Mouse (Mus musculus): ENCODE data around the gene Wdr48. TPM values are rescaled to one million over a fixed set of nuclear protein-coding genes. Genes with fewer than 3 reads are reported as not detected.

The Wdr48 gene
- polyA plus RNA-seq, 1 experiment from 2014 or later, result 59.2 TPM

- peak; percentile 63; the same call in 1 of the 2 replicates for ATAC-seq
- Histone ChIP-seq H3K4me1 (ENCODE audit: control insufficient read depth, insufficient read depth, low read depth, low read length) (peaks cover 3% of the 10 kb centered on the region; the same call in 1 of the 2 replicates), H3K27ac (ENCODE audit: low read depth, low read length) (0 out of 2 replicates have a peak overlapping the region, but pooled peaks have one; percentile 37), H3K36me3 (ENCODE audit: control insufficient read depth, insufficient read depth, low read length) (no peaks in the 10 kb centered on the region), H3K9ac (ENCODE audit: low read depth, low read length) (no peak overlapping the region), H3K4me3 (ENCODE audit: low read length) (no peak overlapping the region), H3K9me3 (ENCODE audit: control insufficient read depth, low read length) (no peaks in the 10 kb centered on the region), H3K4me2 (ENCODE audit: low read length) (no peak overlapping the region), H3K27me3 (replicated peaks; ENCODE audit: control insufficient read depth, insufficient read depth, low read length) (peaks cover 6% of the 10 kb centered on the region)
- WGBS, result 29% methylated on average over 2 of the region's 2 CpGs
Observed at GRCm38 (mm10) chr9:119888843-119889246, 5.8 kb upstream of the Wdr48 start.

GRCm38 (mm10) chr9:119889446-119889845, 5.2 kb upstream of the Wdr48 start:
- Histone ChIP-seq H3K27ac (ENCODE audit: low read depth, low read length) (no peak overlapping the region), H3K9me3 (ENCODE audit: control insufficient read depth, low read length) (no peaks in the 10 kb centered on the region), H3K4me1 (ENCODE audit: control insufficient read depth, insufficient read depth, low read depth, low read length) (peaks cover 3% of the 10 kb centered on the region; the same call in 1 of the 2 replicates), H3K9ac (ENCODE audit: low read depth, low read length) (no peak overlapping the region), H3K4me3 (ENCODE audit: low read length) (no peak overlapping the region), H3K4me2 (ENCODE audit: low read length) (no peak overlapping the region), H3K27me3 (replicated peaks; ENCODE audit: control insufficient read depth, insufficient read depth, low read length) (peaks cover 6% of the 10 kb centered on the region), H3K36me3 (ENCODE audit: control insufficient read depth, insufficient read depth, low read length) (no peaks in the 10 kb centered on the region)
- ATAC-seq, result no peak
- 79% methylated on average over 9 of the region's 9 CpGs for WGBS

- Histone ChIP-seq H3K4me2 (ENCODE audit: low read length) (no peak overlapping the region), H3K27ac (ENCODE audit: low read depth, low read length) (no peak overlapping the region), H3K9ac (ENCODE audit: low read depth, low read length) (no peak overlapping the region), H3K36me3 (ENCODE audit: control insufficient read depth, insufficient read depth, low read length) (no peaks in the 10 kb centered on the region), H3K9me3 (ENCODE audit: control insufficient read depth, low read length) (no peaks in the 10 kb centered on the region), H3K4me1 (ENCODE audit: control insufficient read depth, insufficient read depth, low read depth, low read length) (peaks cover 6% of the 10 kb centered on the region), H3K4me3 (ENCODE audit: low read length) (no peak overlapping the region), H3K27me3 (replicated peaks; ENCODE audit: control insufficient read depth, insufficient read depth, low read length) (peaks cover 6% of the 10 kb centered on the region)
- ATAC-seq, result no peak
- 40% methylated on average over 2 of the region's 2 CpGs for WGBS
Observed at GRCm38 (mm10) chr9:119890692-119891091, 4.0 kb upstream of the Wdr48 start.

DNA sequence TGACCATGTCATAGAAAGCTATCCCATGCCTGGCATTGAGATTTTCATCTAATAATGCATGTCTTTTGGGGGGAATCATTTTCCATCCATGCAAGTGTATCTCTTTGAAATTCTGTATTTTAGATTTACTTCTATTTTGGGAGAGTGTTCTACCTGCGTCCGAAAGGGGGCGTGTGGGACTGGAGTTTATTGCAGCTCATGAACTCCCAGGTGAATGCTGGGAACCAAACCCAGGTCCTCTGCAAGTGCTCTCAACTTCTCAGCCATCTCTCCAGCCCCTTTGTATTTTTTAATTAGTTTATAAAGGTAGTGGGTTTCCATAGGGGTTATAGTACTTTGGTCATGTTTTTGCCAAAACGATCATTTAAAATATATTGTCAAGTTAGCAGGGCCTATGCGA, 797 bp upstream of the Wdr48 start:
- no peak overlapping the region for H3K9ac ChIP-seq (ENCODE audit: low read depth, low read length)
- peaks cover 12% of the 10 kb centered on the region for H3K4me1 ChIP-seq (ENCODE audit: control insufficient read depth, insufficient read depth, low read depth, low read length)
- no peak overlapping the region for H3K4me3 ChIP-seq (ENCODE audit: low read length)
- H3K27ac ChIP-seq (ENCODE audit: low read depth, low read length), result no peak overlapping the region
- 90% methylated on average over 5 of the region's 5 CpGs for WGBS
- peaks cover 6% of the 10 kb centered on the region for H3K27me3 ChIP-seq (replicated peaks; ENCODE audit: control insufficient read depth, insufficient read depth, low read length)
- no peak overlapping the region for H3K4me2 ChIP-seq (ENCODE audit: low read length)
- H3K36me3 ChIP-seq (ENCODE audit: control insufficient read depth, insufficient read depth, low read length), result no peaks in the 10 kb centered on the region
- no peaks in the 10 kb centered on the region for H3K9me3 ChIP-seq (ENCODE audit: control insufficient read depth, low read length)
- no peak for ATAC-seq

GRCm38 (mm10) chr9:119895040-119895721, 503 bp downstream of the Wdr48 start:
- H3K4me3 ChIP-seq (ENCODE audit: low read length), result peak overlapping the region; percentile 87
- peaks cover 6% of the 10 kb centered on the region; the same call in 1 of the 2 replicates for H3K27me3 ChIP-seq (replicated peaks; ENCODE audit: control insufficient read depth, insufficient read depth, low read length)
- peak; percentile 83 for ATAC-seq
- peak overlapping the region; percentile 82 for H3K27ac ChIP-seq (ENCODE audit: low read depth, low read length)
- 1% methylated on average over 40 of the region's 71 CpGs for WGBS
- peak overlapping the region; percentile 94 for H3K4me2 ChIP-seq (ENCODE audit: low read length)
- peaks cover 12% of the 10 kb centered on the region for H3K4me1 ChIP-seq (ENCODE audit: control insufficient read depth, insufficient read depth, low read depth, low read length)
- H3K9me3 ChIP-seq (ENCODE audit: control insufficient read depth, low read length), result no peaks in the 10 kb centered on the region
- no peaks in the 10 kb centered on the region for H3K36me3 ChIP-seq (ENCODE audit: control insufficient read depth, insufficient read depth, low read length)
- peak overlapping the region; percentile 85 for H3K9ac ChIP-seq (ENCODE audit: low read depth, low read length)

- H3K36me3 ChIP-seq (ENCODE audit: control insufficient read depth, insufficient read depth, low read length), result peaks cover 9% of the 10 kb centered on the region; the same call in 1 of the 2 replicates
- H3K4me2 ChIP-seq (ENCODE audit: low read length), result no peak overlapping the region
- peaks cover 12% of the 10 kb centered on the region for H3K4me1 ChIP-seq (ENCODE audit: control insufficient read depth, insufficient read depth, low read depth, low read length)
- no peaks in the 10 kb centered on the region for H3K27me3 ChIP-seq (replicated peaks; ENCODE audit: control insufficient read depth, insufficient read depth, low read length)
- no peak for ATAC-seq
- H3K27ac ChIP-seq (ENCODE audit: low read depth, low read length), result no peak overlapping the region
- WGBS, result 94% methylated on average over 2 of the region's 2 CpGs
- no peak overlapping the region for H3K4me3 ChIP-seq (ENCODE audit: low read length)
- no peak overlapping the region for H3K9ac ChIP-seq (ENCODE audit: low read depth, low read length)
- H3K9me3 ChIP-seq (ENCODE audit: control insufficient read depth, low read length), result no peaks in the 10 kb centered on the region
Observed at GRCm38 (mm10) chr9:119899446-119899845, 4.8 kb downstream of the Wdr48 start.

GRCm38 (mm10) chr9:119902410-119903151, 7.9 kb downstream of the Wdr48 start:
- no peak for ATAC-seq
- Histone ChIP-seq H3K36me3 (ENCODE audit: control insufficient read depth, insufficient read depth, low read length) (peaks cover 32% of the 10 kb centered on the region), H3K4me3 (ENCODE audit: low read length) (no peak overlapping the region), H3K27ac (ENCODE audit: low read depth, low read length) (no peak overlapping the region), H3K4me1 (ENCODE audit: control insufficient read depth, insufficient read depth, low read depth, low read length) (no peaks in the 10 kb centered on the region), H3K27me3 (replicated peaks; ENCODE audit: control insufficient read depth, insufficient read depth, low read length) (no peaks in the 10 kb centered on the region), H3K9me3 (ENCODE audit: control insufficient read depth, low read length) (no peaks in the 10 kb centered on the region), H3K9ac (ENCODE audit: low read depth, low read length) (no peak overlapping the region), H3K4me2 (ENCODE audit: low read length) (no peak overlapping the region)
- 87% methylated on average over 12 of the region's 12 CpGs for WGBS

DNA sequence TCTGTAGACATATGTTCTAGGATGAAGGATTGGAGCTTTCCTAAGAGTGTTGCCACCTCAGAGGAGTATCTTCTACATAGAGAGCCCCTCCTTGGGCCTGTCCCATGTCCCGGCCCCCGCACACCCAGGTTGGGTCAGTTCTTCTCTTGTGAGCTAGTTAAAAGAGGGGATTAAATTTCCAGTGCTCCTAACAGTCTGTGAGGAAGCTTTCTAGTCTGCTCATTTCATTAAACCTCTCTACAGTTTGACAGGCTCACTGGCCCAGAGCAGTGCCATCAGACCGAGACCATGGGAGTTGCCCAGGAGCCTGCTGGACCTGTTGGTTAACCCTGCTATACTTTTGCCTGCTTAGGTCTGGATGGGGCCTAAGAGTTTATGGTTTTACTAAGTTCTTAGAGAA, 14.0 kb downstream of the Wdr48 start:
- Histone ChIP-seq H3K4me2 (ENCODE audit: low read length) (no peak overlapping the region), H3K36me3 (ENCODE audit: control insufficient read depth, insufficient read depth, low read length) (peaks cover 65% of the 10 kb centered on the region), H3K4me3 (ENCODE audit: low read length) (no peak overlapping the region), H3K9me3 (ENCODE audit: control insufficient read depth, low read length) (no peaks in the 10 kb centered on the region), H3K27me3 (replicated peaks; ENCODE audit: control insufficient read depth, insufficient read depth, low read length) (no peaks in the 10 kb centered on the region), H3K4me1 (ENCODE audit: control insufficient read depth, insufficient read depth, low read depth, low read length) (no peaks in the 10 kb centered on the region), H3K9ac (ENCODE audit: low read depth, low read length) (no peak overlapping the region), H3K27ac (ENCODE audit: low read depth, low read length) (no peak overlapping the region)
- 99% methylated on average over 3 of the region's 3 CpGs for WGBS
- ATAC-seq, result no peak

DNA sequence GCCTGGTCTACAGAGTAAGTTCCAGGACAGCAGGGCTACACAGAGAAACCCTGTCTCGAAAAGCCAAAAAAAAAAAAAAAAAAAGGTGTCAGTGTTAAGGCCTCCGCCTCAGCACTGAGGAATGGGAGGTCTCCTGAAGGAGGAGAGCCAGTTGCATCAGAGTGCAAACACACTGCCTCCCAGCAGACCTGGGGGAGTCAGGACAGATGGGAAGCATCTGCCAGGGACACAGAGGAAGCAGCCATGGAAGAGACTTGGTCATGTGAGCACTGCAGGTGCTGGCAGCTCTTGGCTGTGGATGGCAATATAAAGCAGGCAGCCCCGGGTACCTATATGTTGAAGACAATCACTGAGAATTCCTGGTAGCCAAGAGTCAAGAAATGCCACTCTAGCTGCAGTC, 15.3 kb downstream of the Wdr48 start:
- Histone ChIP-seq H3K9me3 (ENCODE audit: control insufficient read depth, low read length) (no peaks in the 10 kb centered on the region), H3K27ac (ENCODE audit: low read depth, low read length) (no peak overlapping the region), H3K9ac (ENCODE audit: low read depth, low read length) (no peak overlapping the region), H3K36me3 (ENCODE audit: control insufficient read depth, insufficient read depth, low read length) (peaks cover 67% of the 10 kb centered on the region), H3K27me3 (replicated peaks; ENCODE audit: control insufficient read depth, insufficient read depth, low read length) (no peaks in the 10 kb centered on the region), H3K4me1 (ENCODE audit: control insufficient read depth, insufficient read depth, low read depth, low read length) (no peaks in the 10 kb centered on the region), H3K4me2 (ENCODE audit: low read length) (no peak overlapping the region), H3K4me3 (ENCODE audit: low read length) (no peak overlapping the region)
- 90% methylated on average over 3 of the region's 3 CpGs for WGBS
- no peak for ATAC-seq
